Mouse (Mus musculus) kidney, postnatal 0 days (tissue): ENCODE results near the gene Lrig1. TPM values are rescaled to one million over a fixed set of nuclear protein-coding genes. Genes with fewer than 3 reads are reported as not detected.

ENCODE experiments used
- ATAC-seq: fragments of 200-750 bp; cut with Nextera tagmentation; replicated peaks from 2 replicates; pipeline ENCODE4 v1.8.0; 2017; ENCODE audit warnings: low read depth, moderate number of reproducible peaks, moderate TSS enrichment, moderate library complexity; ENCODE audit not compliant: low FRiP score
- DNase-seq: peaks from one replicate; pipeline ENCODE4 v3.0.0-alpha.2; 2016; ENCODE audit warnings: low spot score
- H3K27ac ChIP-seq: fragments of 300-500 bp; sonication (generic); 2 replicates; pipeline ENCODE4 v1.5.1; 2014; ENCODE audit warnings: mild to moderate bottlenecking
- H3K27me3 ChIP-seq: fragments of 300-500 bp; sonication (generic); 2 replicates; pipeline ENCODE4 v1.6.1; 2014; ENCODE audit warnings: low read length, mixed read lengths; ENCODE audit not compliant: insufficient read depth
- H3K36me3 ChIP-seq: fragments of 300-500 bp; sonication (generic); 2 replicates; pipeline ENCODE4 v1.6.1; 2014; ENCODE audit warnings: low read length, mixed read lengths; ENCODE audit not compliant: insufficient read depth
- H3K4me1 ChIP-seq: fragments of 300-500 bp; sonication (generic); replicated peaks from 2 replicates; pipeline ENCODE4 v1.6.1; 2014; ENCODE audit warnings: antibody characterized with exemption, low read length, mixed read lengths; ENCODE audit not compliant: insufficient read depth
- H3K4me2 ChIP-seq: fragments of 300-500 bp; sonication (generic); 2 replicates; pipeline ENCODE4 v1.6.1; 2014; ENCODE audit warnings: mild to moderate bottlenecking, low read length, moderate library complexity, mixed read lengths
- H3K4me3 ChIP-seq: fragments of 300-500 bp; sonication (generic); replicated peaks from 2 replicates; pipeline ENCODE4 v1.5.1; 2014; ENCODE audit warnings: low read depth, low read length
- H3K9ac ChIP-seq: fragments of 300-500 bp; sonication (generic); 2 replicates; pipeline ENCODE4 v1.6.1; 2014; ENCODE audit warnings: low read depth, low read length
- H3K9me3 ChIP-seq: fragments of 300-500 bp; sonication (generic); replicated peaks from 2 replicates; pipeline ENCODE4 v1.6.1; 2016; ENCODE audit warnings: low read length, inconsistent platforms, mixed read lengths
- CTCF ChIP-seq: IDR thresholded peaks from 2 replicates; pipeline ENCODE4 v1.5.1; 2016; ENCODE audit warnings: antibody characterized with exemption, low read depth, mild to moderate bottlenecking, moderate library complexity
- WGBS: fragments of 180-500 bp; shearing (Covaris S2); extraction: QIAGEN DNeasy Blood & Tissue Kit; methylation state at CpG from one replicate; pipeline ENCODE4 v1.1.7; 2014; 5-methylcytosine and 5-hydroxymethylcytosine counted together
- polyA plus RNA-seq: library from polyadenylated mRNA; unstranded; fragments of >200 nt; fragmentation: Nextera tagmentation; extraction: Ambion mirVana; gene quantifications from 2 replicates; pipeline ENCODE4 v1.2.1, GENCODE M21; 2015

Lrig1 gene
- polyA plus RNA-seq, 1 experiment from 2014 or later, result 8.3 TPM

GRCm38 (mm10) chr6:94665677-94666076 lies 34.3 kb downstream of the Lrig1 start:
- no peaks in the 10 kb centered on the region for H3K36me3 ChIP-seq
- ATAC-seq, result no peak
- no peak for DNase-seq
- no peak for TF ChIP-seq CTCF
- H3K4me2 ChIP-seq, result no peak overlapping the region
- H3K9me3 ChIP-seq, result no peaks in the 10 kb centered on the region
- no peak overlapping the region for H3K4me3 ChIP-seq
- H3K9ac ChIP-seq, result no peak overlapping the region
- no peaks in the 10 kb centered on the region for H3K27me3 ChIP-seq
- H3K27ac ChIP-seq, result no peak overlapping the region
- peaks cover 26% of the 10 kb centered on the region; the same call in 1 of the 2 replicates for H3K4me1 ChIP-seq
- WGBS, result 46% methylated on average over 1 of the region's 1 CpGs

DNA sequence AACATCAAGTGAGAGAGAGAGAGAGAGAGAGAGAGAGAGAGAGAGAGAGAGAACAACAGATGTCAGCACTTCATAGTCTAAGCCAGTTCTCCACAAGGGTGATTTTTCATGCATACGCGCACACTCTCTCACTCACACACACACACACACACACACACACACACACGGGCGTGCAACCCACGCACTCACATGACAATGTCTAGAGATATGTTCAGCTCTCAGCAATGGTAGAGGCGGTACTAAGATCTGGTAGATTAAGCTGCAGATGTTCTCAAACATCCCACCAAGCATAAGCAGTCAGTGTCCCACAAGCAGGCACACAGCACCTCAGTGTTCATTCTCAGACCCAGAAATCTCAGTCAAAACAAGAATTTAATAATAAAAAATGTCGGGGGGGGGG lies 34.7 kb downstream of the Lrig1 start:
- Histone ChIP-seq H3K27ac (no peak overlapping the region), H3K9ac (no peak overlapping the region), H3K4me2 (no peak overlapping the region), H3K27me3 (no peaks in the 10 kb centered on the region), H3K4me1 (peaks cover 26% of the 10 kb centered on the region; the same call in 1 of the 2 replicates), H3K9me3 (no peaks in the 10 kb centered on the region), H3K4me3 (no peak overlapping the region), H3K36me3 (no peaks in the 10 kb centered on the region)
- TF ChIP-seq CTCF, result no peak
- DNase-seq, result no peak
- 0 out of 2 replicates have a peak, but pooled peaks have one; percentile 27 for ATAC-seq
- WGBS, result 66% methylated on average over 7 of the region's 7 CpGs

GRCm38 (mm10) chr6:94664000-94664399 lies 36.0 kb downstream of the Lrig1 start:
- no peak for DNase-seq
- Histone ChIP-seq H3K27me3 (no peaks in the 10 kb centered on the region), H3K9me3 (no peaks in the 10 kb centered on the region), H3K36me3 (no peaks in the 10 kb centered on the region), H3K4me1 (peaks cover 26% of the 10 kb centered on the region; the same call in 1 of the 2 replicates), H3K4me2 (no peak overlapping the region), H3K27ac (peak overlapping the region; percentile 21), H3K9ac (no peak overlapping the region), H3K4me3 (no peak overlapping the region)
- no peak for TF ChIP-seq CTCF
- WGBS, result 25% methylated on average over 6 of the region's 6 CpGs
- ATAC-seq, result peak; percentile 63

DNA sequence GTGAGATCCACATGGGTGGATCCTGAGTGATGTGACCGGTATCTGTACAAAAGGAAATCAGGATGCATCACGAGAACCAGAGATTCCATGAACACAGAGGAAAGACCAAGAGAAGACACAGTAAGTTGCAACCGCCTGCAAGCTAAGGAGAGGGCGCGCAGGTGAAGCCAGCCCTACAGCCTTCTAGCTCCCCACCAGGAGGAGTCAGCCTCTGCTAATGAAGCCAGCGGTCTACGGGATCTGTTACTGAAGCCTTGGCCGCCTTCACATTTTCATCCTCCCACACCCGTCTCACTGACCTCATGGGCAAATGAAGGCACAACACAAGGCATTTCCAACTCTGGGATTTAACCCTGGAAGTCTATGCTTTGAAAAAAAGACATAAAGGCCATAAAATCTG lies 38.0 kb downstream of the Lrig1 start:
- peak; percentile 55 for TF ChIP-seq CTCF
- Histone ChIP-seq H3K9ac (no peak overlapping the region), H3K4me2 (no peak overlapping the region), H3K4me1 (peaks cover 26% of the 10 kb centered on the region), H3K4me3 (no peak overlapping the region), H3K27me3 (no peaks in the 10 kb centered on the region), H3K27ac (no peak overlapping the region), H3K9me3 (no peaks in the 10 kb centered on the region), H3K36me3 (no peaks in the 10 kb centered on the region)
- ATAC-seq (no peak), DNase-seq (peak; percentile 71)
- WGBS, result 61% methylated on average over 9 of the region's 9 CpGs

GRCm38 (mm10) chr6:94661321-94661720 lies 38.6 kb downstream of the Lrig1 start:
- TF ChIP-seq CTCF, result no peak
- Histone ChIP-seq H3K27ac (no peak overlapping the region), H3K27me3 (no peaks in the 10 kb centered on the region), H3K9ac (no peak overlapping the region), H3K36me3 (no peaks in the 10 kb centered on the region), H3K4me1 (peaks cover 23% of the 10 kb centered on the region), H3K4me2 (no peak overlapping the region), H3K4me3 (no peak overlapping the region), H3K9me3 (no peaks in the 10 kb centered on the region)
- DNase-seq (no peak), ATAC-seq (no peak)
- 89% methylated on average over 8 of the region's 8 CpGs for whole genome bisulfite sequencing

DNA sequence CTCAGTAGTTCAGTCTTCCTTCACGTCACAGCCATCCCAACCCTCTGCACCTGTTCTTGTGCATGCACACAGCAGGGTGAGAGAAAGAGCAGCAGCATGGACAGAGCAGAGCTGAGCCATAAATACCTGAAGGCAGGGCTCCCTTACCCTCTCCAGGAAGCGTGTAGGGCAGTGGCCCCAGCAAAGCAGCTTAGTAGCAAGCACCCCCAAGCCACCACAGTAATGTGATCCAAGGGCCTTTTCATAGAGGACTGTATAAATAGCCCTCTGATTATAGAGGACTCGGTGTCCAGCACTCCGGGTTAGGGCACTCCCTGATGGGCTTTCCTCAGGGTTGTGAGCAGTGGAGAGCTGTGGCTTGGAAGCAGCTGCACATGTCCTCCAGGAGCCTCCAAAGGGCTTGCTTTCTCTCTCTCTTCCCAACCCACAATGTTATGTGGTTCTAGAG lies 40.0 kb downstream of the Lrig1 start:
- DNase-seq, result no peak
- H3K36me3 ChIP-seq, result no peaks in the 10 kb centered on the region

GRCm38 (mm10) chr6:94658136-94658480 lies 41.9 kb downstream of the Lrig1 start:
- no peaks in the 10 kb centered on the region for H3K9me3 ChIP-seq
- H3K27me3 ChIP-seq, result no peaks in the 10 kb centered on the region
- peaks cover 17% of the 10 kb centered on the region for H3K4me1 ChIP-seq
- no peak for TF ChIP-seq CTCF
- no peak overlapping the region for H3K27ac ChIP-seq
- no peak overlapping the region for H3K9ac ChIP-seq
- no peaks in the 10 kb centered on the region for H3K36me3 ChIP-seq
- WGBS, result 13% methylated on average over 6 of the region's 6 CpGs
- DNase-seq, result no peak
- H3K4me3 ChIP-seq, result no peak overlapping the region
- peak overlapping the region; percentile 23; the same call in 1 of the 2 replicates for H3K4me2 ChIP-seq
- ATAC-seq, result no peak

More for the DNA sequence above, 40.0 kb downstream of the Lrig1 start:
- Histone ChIP-seq H3K27me3 (no peaks in the 10 kb centered on the region), H3K9me3 (no peaks in the 10 kb centered on the region), H3K4me1 (peaks cover 23% of the 10 kb centered on the region), H3K27ac (no peak overlapping the region), H3K9ac (no peak overlapping the region), H3K4me3 (no peak overlapping the region), H3K4me2 (no peak overlapping the region)
- 48% methylated on average over 4 of the region's 4 CpGs for WGBS
- TF ChIP-seq CTCF, result no peak
- no peak for ATAC-seq
